Mouse (Mus musculus) bone marrow, adult 2 months (tissue): ENCODE data around the gene Nox3. TPM values are rescaled to one million over a fixed set of nuclear protein-coding genes. Genes with fewer than 3 reads are reported as not detected.

Source experiments
- H3K27ac ChIP-seq: fragments of 200-500 bp; 2 replicates; pipeline ENCODE4 v1.5.1; 2012; ENCODE audit warnings: low read depth, mild to moderate bottlenecking, control low read depth, inconsistent platforms, low read length; ENCODE audit not compliant: control insufficient read depth, poor library complexity, insufficient read depth
- H3K4me1 ChIP-seq: fragments of 200-500 bp; 2 replicates; pipeline ENCODE4 v1.6.1; 2011; ENCODE audit warnings: low read length; ENCODE audit not compliant: control insufficient read depth, insufficient read depth
- H3K4me3 ChIP-seq: fragments of 200-500 bp; replicated peaks from 2 replicates; pipeline ENCODE3; 2011; ENCODE audit warnings: mild to moderate bottlenecking, low read depth, low read length, control low read depth; ENCODE audit not compliant: control insufficient read depth
- CTCF ChIP-seq: fragments of 200-500 bp; IDR thresholded peaks from 2 replicates; pipeline ENCODE4 v1.5.1; 2011; ENCODE audit warnings: low read length, control low read depth; ENCODE audit not compliant: control insufficient read depth, insufficient read depth
- POLR2A ChIP-seq: fragments of 200-500 bp; IDR thresholded peaks from 2 replicates; pipeline ENCODE4 v1.6.1; 2011; ENCODE audit warnings: low read depth, mild to moderate bottlenecking, control low read depth, low read length, borderline replicate concordance; ENCODE audit not compliant: control insufficient read depth
- WGBS: fragments of 180-500 bp; shearing (Covaris S2); methylation state at CpG from one replicate; pipeline ENCODE4 v1.1.7; 2018; 5-methylcytosine and 5-hydroxymethylcytosine counted together
- polyA plus RNA-seq: library from polyadenylated mRNA; stranded (reverse); fragments of >200 nt; gene quantifications from 2 replicates; pipeline ENCODE4 v1.2.4, GENCODE M21; 2011; ENCODE audit warnings: low replicate concordance; ENCODE audit not compliant: missing spikeins, insufficient read depth, insufficient read length

Gene Nox3
- polyA plus RNA-seq, 1 experiment = not detected

GRCm38 (mm10) chr17:3597130-3597529 lies 98.9 kb downstream of the Nox3 start:
- no peaks in the 10 kb centered on the region for H3K4me1 ChIP-seq
- 93% methylated on average over 1 of the region's 1 CpGs for WGBS
- no peak overlapping the region for H3K27ac ChIP-seq
- TF ChIP-seq POLR2A = no peak
- TF ChIP-seq CTCF = no peak
- no peak overlapping the region for H3K4me3 ChIP-seq

Other genes with a start within 250 kb of the Nox3 start
- not detected in 2 replicates for gene Cldn20, start 163.7 kb downstream of the Nox3 start, polyA plus RNA-seq
- 5.6 and 5.8 TPM in 2 replicates for gene Tfb1m, start 138.5 kb downstream of the Nox3 start, polyA plus RNA-seq